Mouse (Mus musculus) layer of hippocampus, postnatal 14 days (tissue): Measurements from ENCODE around the gene Tex35. TPM values are rescaled to one million over a fixed set of nuclear protein-coding genes. Genes with fewer than 3 reads are reported as not detected.

Experiments
- DNase-seq, 2 experiments: peaks; one replicate each; pipeline ENCODE4 v3.0.0; 2021 to 2022; ENCODE audit warnings: low spot score in 2 of 2, mixed read lengths in 1 of 2
- total RNA-seq, 2 experiments: library from RNA; stranded (reverse); gene quantifications; 2 replicates each; pipeline ENCODE4 v1.2.3; 2021

Gene Tex35
- total RNA-seq, 2 experiments from 2014 or later = not detected

DNA sequence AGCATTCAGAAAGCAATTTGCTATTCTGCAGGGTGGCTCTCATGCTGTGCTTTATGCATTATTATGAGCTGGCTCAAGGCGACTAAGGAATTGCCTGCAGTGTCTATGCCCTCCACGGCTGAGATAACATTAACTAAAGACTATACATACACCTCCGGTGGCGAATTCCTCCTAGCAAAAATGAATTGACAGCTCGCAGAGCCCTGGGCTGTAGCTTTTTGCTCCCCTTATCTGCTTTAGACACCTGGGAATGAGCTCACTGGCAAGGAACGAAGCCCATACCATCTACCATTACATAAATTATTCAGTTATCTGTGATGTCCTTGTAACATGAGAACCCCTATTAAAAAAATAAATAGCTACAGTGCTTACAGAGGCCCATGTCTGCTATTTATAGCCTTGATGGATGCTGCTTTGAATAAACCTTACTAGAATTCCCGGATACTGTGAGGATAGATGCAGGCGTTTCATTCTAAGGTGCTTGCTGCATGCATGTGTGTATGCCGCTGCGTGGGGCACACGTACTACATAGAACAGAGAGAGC is 53.1 kb downstream of the Tex35 start:
- DNase-seq = no peak

DNA sequence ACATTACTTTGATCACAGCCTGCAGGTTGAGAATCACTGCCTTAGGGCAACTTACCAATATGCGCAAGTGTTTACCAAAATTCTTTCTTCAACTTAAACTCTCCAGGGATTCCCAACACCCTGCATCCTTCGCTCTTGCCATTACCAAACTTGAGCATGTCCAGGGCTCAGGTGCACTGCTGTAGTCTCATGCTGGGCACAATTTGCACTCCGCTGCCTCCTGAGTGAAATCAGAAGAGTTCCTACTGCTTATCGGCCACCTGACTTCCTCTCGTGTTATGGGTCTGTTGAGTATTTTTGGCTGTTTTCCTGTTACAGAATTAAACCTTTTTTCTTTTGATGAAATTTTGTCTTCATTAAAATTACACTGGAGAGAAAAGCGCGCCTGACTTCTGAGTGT is 53.8 kb downstream of the Tex35 start:
- no peak for DNase-seq

DNA sequence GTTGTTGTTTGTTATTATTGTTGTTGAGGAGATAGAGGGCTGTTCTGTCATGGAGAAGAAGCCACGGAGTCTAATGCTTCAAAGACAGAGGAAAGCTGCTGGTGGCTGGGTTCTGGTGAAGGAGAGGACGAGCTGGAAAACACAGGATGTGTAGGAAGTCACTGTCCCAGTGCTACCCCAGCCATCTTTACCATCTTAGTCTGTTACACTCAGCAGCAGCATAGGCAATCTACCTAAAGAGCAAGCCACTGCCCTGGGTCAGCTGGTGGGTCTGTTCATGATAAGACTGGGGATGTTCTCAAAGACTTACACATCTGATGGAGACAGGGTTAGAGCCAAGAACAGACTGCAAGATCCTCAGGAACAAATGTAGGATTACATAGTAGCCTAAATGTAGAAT is 58.6 kb downstream of the Tex35 start:
- no peak for DNase-seq

Other genes starting within 250 kb of the Tex35 start
- 10 to 100 TPM; 79.0 to 96.0 TPM for gene Ralgps2, start 169.1 kb downstream of the Tex35 start, total RNA-seq